Mouse (Mus musculus) mature B cell (primary cell): Measurements from ENCODE around the gene Gm340.

Source experiments
- in situ Hi-C: fragments of 300-500 bp; cut with MboI; formaldehyde crosslinking; loops from 2 replicates; pipeline ENCODE4 v1.14.3; 2019

Gene Gm340

DNA sequence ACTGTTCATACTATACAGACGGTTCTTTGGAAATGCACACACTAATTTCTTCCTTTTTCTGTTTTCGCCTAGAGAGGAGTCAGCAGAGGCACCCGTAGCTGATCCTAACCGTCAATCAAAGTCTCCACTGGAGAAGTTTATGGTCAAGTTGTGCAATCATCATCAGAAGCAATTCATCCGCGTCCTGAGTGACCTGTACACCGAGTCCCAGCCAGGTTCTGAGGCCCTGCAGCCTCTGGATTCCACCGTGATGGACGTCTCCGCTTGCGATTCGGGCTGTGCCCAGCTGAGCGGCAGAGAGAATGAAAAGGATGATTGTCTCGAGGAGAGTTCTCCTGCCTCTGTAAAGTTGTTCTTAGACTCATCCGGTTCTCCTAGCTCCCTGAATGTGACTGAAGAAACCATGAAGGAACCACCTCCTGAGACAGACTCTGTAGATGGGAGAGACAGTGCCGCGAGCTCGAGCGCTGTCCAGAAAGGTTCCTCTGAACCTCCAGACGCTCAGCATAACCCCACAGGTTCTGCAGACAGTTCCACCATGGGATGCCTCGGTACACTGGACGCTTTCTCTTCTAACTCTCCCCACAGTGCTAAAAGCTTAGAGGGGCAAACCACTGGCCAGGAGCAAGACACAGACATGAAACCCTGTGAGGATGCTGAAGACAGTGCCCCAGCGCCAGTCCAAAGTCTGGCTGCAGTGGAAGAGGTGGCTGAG is at the start of gene Gm340:
Gene Gm340 (plus strand): TSS at position 665 of the 715 bp plus-strand sequence.
- in situ Hi-C loops = no loop called here

DNA sequence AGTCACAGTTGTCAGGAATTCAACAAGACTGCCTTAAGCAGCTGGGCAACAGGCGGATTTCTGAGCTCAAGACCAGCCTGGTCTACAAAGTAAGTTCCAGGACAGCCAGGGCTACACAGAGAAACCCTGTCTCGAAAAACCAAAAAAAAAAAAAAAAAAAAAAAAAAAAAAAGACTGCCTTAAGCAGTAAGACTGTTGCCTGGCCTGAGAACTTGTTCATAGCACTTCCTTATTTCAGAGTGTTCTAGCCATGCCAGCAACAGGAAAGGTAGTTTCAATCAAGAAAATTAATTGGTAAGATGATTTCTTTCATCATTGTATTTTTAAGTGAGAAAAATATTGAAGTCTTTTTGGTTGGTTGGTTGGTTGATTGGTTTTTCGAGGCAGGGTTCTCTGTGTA is 48.1 kb upstream of the Gm340 start:
- in situ Hi-C loops = no loop called here

DNA sequence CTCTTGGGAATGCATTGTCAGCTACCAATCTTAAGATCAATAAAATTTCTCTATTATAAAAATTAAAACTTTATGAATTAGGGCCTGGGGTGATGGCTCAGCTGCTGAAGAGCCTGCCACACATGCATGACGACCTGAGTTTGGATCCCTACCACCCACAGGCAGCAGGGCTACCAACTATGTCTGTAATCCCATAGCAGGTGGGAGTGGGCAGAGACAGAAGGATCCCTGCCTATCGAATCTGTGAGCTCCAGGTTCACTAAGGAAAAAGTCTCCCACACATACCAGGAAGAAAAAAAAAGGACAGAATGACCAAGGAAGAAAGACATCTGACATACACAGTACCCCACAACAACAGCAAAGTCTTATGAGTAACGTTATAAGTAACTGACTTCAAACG is 25.2 kb upstream of the Gm340 start:
- in situ Hi-C loops = no loop called here

DNA sequence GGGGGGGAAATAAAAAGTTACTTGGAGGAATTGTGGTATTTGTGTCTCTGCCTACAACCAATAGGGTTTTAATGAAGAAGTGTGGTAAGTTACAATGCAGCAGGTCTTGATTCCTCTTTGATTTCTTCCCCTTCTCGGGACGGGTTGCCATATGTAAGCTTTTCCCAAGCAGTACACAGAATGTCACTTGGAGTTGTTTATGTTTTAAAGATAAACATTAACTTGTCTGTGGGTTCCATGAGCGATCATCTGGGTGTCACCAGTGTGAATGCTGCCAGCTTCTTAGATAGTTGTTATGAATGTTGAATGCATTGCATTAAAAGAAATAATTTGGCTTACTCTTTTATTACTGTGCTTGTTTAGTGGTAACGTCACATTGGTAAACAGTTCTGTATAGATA is 24.7 kb upstream of the Gm340 start:
- in situ Hi-C loops = no loop called here

DNA sequence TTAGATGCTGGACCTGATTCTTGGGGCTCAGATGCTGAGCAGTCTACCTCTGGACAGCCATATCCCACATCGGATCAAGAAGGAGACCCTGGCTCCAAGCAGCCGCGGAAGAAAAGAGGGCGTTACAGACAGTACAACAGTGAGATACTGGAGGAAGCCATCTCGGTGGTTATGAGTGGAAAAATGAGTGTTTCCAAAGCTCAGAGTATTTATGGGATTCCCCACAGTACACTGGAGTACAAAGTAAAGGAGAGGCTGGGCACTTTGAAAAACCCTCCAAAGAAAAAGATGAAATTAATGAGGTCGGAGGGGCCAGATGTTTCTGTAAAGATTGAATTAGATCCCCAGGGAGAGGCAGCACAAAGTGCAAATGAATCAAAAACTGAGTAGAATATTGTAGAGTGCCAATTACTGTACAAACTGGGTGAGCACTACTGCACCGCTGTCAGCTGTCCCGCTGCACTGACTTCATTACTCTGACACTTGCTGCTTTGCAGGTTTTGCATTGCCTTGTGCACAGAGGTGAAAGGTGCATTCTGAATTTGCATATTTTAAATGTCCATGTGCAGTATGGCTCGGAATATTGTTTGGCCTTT is 23.2 kb upstream of the Gm340 start:
- in situ Hi-C loops = no loop called here

DNA sequence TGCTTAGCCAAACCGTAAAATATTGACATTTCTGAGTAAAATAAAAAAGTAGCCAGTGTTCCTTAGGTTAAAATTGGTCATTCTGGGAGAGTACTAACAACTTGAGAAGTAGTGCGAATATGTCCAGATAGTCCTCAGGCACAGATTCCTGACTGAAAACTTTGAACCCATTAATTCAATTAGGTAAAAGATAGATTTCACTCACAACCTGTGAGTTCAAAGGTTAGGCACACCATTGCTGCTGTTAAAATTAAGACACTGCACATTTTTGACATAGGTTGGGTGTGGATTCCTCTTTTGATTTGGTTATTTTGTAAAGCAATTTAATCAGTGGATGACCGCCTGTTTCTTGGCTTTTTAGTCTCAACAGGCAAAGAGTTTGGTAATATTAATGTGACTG is 21.3 kb upstream of the Gm340 start:
- in situ Hi-C loops = no loop called here

DNA sequence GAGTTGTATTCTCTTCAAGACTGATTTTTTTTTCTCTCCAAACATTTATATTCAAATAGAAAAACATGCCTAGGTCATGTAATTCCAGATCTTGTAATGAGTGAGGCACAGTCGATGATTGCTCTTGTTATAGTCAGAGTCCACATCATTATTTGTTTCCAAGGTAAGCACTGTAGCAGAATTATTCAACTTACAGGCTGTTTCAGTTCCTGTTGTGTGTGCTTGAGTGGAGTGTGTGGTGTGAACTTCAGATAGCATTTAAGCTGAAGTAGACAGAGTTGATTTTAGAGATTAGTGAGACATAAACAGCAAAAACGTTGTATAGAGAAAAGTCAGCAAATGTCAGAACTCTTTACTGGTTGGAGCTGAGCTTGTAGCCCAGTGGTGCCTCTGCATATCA is 13.4 kb upstream of the Gm340 start:
- in situ Hi-C loops = no loop called here

DNA sequence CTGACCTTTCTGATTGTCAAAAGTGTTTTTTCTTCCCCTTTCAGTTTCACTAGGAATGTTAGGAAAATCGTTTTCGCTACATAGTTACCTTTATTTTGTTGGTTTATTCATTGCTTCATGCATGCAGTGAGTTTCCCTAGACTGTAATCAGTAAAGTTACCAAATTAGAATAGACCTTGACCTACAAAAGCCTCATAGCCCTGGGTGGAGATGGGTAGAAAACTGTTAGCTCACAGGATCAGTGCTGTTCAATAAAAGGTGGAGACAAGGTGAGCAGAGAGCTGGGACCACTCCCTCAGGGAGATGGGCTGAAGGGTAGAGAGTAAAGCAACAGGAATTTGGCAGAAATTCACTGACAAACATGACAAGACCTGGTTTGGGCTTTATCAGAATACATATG is 8.5 kb upstream of the Gm340 start:
- in situ Hi-C loops = no loop called here

DNA sequence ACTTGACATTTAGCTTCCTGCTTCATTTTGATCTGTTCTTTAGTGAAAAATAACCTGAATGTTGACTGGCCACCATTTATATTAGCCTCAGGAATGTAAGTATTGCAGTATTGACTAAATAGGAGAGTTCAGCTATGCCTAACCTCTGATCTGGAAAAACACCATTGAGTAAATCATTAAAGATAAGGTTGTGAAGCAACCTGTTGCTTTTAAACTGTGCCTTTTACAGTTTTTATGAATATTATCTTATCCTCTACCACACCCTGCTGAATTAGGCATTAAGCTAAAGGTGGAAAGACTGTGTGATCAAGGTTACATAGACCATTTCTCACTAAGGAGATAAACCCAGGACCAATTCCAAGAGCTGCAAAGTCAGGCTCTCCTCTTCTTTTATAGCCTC is 4.6 kb upstream of the Gm340 start:
- in situ Hi-C loops = no loop called here

DNA sequence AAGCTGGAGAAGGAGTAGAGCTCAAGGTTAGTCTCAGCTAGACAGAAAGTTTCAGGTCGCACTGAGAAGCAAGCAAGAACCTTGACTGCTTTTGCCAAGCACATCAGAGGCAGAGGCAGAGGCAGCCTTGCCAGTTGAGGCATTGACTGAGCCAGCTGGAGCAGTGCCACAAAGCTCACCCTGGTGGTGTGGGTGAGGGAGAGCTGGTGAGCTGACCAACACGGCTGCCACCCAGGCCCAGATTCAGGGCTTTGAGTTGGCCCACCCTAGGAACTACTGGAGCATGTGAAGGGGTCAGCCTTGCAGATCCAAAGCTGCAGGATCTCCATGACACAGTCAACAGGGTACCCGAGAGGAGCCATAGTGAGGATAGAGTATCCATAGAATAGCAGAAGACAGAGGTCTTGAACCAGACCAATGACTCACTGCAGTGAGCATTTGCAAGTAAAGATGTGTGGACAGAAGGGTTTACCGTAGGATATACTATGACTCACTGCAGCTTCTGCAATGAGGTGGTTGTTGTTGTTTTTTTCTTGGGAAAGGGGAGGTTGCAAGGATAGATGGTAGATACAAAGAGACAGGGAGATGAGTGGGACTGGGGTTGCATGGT is 2.8 kb upstream of the Gm340 start:
- in situ Hi-C loops = no loop called here

DNA sequence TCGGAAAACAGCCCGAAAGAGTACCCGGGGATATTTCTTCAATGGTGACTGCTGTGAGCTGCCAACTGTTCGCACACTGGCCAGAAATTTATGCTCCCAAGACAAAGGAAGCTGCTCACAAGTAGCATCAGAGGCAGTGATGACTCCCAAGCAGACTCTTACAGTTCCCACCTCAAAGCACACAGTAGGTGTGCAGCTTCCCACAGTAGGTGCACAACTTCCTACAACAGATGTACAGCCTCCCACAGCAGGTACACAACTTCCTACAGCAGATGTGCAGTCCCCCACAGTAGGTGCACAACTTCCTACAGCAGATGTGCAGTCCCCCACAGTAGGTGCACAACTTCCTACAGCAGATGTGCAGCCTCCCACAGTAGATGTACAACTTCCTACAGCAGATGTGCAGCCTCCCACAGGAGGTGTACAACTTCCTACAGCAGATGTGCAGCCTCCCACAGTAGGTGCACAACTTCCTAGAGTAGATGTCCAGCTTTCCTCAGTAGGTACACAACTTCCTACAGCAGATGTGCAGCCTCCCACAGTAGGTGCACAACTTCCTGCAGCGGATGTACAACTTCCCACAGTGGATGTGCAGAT is 846 bp downstream of the Gm340 start:
- in situ Hi-C loops = no loop called here

DNA sequence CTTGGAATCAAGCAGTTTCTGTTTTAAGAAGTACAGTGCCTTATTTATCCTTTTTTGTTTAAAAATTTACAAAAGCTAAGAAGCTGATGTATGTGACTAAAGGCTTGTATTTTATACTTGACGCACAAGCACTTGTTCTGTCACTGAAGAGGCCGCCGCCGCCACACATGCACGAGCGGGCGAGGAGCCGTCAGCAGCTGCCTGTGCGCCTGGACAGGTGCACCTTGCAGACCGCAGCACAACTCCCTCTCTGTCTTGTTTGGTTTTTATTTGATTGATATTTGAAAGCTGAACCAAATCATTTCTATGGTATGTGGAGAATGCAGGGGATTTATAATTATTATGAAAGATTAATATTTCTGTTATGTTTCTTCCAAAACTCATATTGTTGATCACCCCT is 4.6 kb downstream of the Gm340 start:
- in situ Hi-C loops = no loop called here

DNA sequence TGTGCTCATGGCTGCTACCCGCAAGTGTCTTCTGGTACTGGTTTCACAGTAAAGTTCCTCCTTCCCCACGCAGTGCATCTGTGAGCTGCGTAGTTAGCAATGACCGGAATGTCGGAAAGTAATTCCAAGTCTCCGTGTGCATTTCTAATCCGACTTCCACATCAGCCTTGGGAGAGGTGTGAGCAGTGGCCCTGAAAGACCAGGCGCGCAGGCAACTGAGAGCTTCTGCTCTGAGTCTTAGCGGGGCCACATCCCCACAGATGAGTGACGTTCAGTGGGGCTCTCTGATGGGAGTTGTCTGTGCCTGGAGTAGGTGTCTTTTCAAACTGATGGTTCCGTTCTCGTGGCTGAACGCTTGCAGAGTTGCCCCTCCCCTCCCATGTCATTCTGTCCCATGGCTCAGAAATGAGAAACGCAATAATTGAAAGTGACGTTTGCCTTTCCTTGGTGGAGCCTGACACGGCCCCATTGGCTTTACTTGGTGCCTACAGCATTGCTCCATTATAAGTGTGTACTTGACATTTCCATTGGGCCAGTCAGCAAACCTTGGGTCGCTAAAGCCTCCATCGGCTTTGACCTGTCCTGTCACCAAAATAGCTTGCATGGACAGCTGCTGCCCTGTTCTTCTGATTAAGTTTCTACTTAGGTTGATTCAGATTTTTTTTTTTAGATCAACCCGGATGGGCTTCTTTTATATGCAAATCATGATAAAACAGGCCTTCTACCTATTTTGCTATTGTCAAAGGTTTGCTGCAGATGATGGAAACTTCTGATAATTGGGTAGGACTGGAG is 5.5 kb downstream of the Gm340 start:
- in situ Hi-C loops = no loop called here

DNA sequence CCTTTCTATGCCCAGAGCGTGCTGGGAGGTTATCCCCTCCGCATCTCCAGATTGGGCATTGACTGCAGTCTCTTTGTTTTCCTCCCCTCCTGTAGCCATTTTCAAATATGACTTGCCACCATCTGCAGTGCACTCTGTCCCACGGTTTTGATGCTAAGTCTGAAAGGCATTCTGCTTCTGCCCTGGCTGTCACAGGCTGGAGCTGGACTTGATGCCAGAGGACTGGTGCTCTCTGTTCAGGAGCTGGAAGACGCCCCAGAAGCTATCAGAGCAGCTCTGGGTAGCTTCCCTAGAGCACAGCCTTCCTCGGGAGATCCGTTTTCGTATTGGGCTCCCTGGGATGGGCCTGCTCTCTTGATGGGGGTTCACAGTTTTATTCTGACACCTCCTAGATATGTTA is 6.9 kb downstream of the Gm340 start:
- in situ Hi-C loops = no loop called here

DNA sequence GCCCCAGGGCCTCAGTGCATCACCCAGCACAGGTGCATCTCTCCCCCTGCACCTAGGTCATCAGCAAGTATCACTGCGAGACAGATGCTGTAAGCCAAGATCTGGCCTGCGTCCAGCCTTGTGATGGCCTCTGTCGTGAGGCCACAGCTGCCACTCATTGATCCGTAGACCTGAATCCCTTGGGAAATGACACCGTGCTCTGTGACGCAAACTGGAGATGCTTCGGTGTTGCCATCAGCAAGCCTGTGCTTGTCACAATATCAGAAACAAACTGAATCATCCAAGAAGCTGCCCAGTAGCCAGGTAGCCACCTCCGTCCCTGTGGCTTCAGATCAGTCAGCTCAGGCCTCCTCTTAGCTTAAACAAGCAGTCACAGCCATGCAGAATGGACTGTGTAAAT is 7.5 kb downstream of the Gm340 start:
- in situ Hi-C loops = no loop called here

DNA sequence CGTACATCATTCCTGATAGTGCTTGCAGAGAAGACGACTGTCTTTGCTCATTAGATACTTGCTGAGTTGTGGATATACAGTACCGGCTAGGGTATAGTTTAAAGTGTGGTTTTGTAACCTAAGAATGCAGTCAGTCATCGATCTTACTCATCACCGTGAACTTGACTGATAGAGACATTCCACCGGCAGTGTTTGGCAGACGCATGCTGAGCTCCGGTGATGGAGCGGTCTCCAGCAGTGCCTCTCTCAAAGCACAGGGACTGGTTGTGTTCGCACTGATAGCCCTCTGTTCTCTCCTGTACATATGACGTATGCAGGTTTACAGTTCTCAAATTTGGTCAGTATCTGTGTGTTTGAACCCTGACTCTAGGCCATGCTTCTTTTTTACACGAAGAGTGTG is 9.6 kb downstream of the Gm340 start:
- in situ Hi-C loops = no loop called here

DNA sequence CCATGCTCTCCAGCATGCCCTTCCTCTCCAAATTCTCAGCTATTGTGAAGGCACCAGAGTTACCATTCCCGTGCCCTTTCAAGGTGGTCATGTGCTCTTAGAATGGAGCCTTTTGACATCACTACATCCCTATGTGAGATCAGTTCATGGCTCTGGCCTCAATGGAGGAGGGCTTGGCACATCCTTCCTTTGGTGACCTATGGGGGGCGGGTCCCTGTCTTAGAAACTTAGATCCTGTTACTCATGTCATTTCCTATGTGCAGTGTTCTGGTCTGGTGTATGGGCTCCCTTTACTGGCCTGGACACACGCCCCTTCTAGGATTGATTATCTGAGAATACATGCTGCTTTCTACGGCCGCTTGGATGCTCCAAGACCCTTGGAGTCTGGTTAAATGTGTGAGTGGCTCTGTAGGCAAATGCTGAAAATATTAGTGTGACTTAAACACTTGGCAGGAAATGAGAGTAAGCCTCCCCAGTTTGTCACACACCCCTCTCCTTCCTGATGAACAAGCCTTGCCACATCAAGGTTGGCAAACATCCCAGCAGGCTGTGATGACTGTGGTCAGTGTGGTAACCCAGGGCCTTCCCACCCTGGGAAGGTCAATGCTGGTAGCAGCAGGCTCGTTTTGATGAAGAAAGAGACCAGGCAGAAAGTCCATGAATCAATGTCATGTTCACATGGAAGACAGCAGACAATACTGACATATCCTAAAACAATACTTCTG is 15.2 kb downstream of the Gm340 start:
- in situ Hi-C loops = no loop called here

DNA sequence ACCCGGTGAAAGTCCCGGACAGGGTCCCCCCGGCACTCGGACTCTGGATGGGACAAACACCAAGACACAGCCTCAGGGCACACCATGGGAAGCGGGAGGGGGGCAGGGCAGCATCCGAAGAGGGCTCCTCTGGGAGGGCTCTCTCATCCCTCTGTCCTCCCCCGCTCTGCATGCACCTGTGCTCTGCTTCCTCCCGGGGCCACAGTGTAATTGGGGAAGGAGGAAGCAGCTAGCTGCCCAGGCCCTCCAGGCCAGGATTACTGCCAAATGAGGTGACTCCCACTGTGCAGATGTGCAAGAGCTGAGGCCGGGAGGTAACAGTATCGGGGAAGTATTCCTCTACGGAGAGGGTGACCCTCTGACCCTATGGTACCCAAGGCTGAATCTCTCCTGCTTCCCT is 18.5 kb downstream of the Gm340 start:
- in situ Hi-C loops = no loop called here

DNA sequence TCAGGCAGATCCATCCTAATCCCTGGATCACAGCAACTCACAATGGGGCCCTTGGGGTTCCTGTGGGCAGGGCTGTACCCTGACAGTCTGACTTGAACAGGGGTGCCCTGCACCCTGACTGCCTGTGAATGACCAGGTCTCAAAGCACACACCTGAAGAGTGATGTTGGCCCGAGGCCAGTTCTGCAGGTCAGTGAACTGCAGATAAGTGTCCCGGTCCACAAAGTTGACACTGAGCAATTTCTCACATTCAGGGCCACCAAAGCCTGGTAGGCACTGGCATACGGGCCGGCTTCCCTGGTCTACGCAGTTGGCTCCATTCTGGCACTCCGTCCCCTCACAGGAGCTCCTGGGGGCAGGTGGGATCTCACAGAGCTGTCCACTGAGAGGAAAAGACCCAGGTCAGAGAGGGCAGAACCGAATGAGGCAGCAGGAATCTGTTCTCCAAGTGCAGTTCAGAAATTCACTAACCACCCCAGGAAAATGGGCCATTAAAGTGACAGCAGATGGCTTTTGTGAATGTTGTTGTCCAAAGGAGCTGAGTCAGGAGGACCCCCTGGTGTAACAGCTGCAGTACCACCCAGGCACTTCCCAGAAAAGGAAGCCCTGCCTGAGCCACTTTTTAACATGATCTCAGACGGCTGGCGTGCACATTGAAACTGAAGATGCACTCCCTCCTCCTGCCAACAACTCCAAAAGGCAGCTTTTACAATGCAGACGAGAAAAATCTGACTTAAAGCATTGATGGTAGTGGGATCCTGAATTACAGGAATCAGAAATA is 24.2 kb downstream of the Gm340 start:
- in situ Hi-C loops = no loop called here

DNA sequence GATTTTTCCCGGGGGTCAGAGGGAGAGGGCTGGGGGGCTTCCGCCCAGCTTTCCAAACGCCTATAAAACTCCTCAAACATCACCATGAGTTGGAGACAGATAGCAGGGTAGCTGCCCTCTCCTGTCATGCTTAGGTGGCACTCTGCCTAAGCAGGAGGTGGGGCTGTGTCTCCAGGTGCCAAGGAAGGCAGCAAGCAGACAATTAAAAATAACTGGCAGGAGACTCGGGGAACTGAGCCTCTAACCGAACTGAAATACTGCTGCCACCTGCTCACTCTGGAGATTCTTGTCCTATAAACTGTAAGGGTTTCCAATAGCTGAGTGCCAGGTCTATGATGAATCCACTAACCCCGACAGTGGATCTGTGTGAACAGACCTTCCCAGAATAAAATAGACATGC is 29.5 kb downstream of the Gm340 start:
- in situ Hi-C loops = no loop called here
